Comparison of ENCODE assay signal across 9 mouse cellular contexts in the genomic region with DNA sequence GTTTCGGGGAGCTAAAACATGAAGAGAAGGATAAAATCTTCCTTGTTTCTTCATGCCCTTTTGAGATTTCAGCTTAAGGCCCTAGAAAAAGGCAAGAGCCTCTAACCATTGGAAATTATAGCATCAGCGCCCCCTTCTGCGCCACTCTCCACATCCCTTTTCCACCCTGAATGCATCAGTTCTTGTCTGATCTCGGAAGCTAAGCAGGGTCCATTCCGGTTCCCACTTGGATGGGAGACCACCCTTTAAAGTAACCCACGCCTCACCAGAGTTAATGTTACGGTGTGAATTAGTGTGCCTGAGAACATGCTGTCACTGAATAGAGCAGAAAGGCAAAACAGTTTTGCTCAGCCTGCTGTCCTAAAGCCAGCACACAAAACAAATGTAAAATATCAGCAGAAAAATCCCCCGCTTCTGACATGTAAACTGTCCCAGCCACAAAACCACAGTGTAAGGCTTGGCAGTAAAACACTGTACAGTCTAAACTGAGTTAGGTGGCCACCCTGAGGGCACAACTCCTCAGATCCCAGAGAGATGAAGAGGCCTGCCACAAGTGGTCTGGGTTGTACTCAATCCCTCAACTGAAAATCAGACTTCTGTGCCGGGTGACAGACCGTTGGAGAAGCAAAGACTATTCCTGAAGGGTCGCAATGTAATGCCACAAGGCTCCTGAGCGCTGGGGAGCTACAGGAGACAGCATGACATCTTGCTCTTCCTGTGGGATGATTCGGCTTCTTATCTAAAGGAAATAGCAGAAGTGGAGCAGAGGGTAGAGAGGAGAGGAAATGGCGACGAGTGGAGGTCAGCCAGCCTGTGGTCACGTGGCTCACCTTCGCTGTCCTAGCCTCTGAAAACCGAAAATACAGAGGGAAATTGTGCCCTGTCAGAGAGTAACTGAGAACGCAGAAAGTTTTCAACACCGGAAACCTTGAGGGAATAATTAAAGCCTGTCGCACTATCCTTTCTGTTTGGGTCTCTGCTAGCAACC.
DNase-seq lines count a peak whose midpoint lies in the region; ATAC-seq and TF ChIP-seq lines count a peak whose summit lies in the region.
"Had no signal": no experiment of that assay in that cellular context is flagged by ENCODE, and none has a peak within 500 bp of the region (broad histone marks: within the 10 kb centered on the region; RNA-seq: fewer than 3 reads in every experiment).

No protein-coding gene starts in this region.

- H3K4me1 ChIP-seq in erythroblast, embryonic 14.5 days (ENCODE audit: control insufficient read depth), result peaks cover 3% of the 10 kb centered on the region
- no peaks in the 10 kb centered on the region; the same call in 1 of the 2 replicates for H3K4me1 ChIP-seq in heart, embryonic 11.5 days (ENCODE audit: control insufficient read depth, insufficient read depth, low read length)
- H3K4me1 ChIP-seq in megakaryocyte, embryonic 14.5 days, result peaks cover 64% of the 10 kb centered on the region

- no peaks in the 10 kb centered on the region for H3K9me3 ChIP-seq in erythroblast, embryonic 14.5 days (ENCODE audit: control insufficient read depth, low read length)
- no peaks in the 10 kb centered on the region for H3K9me3 ChIP-seq in heart, embryonic 11.5 days (replicated peaks; ENCODE audit: control insufficient read depth, low read length)
- no peaks in the 10 kb centered on the region for H3K9me3 ChIP-seq in megakaryocyte, embryonic 14.5 days

- H3K4me3 ChIP-seq in erythroblast, embryonic 14.5 days (replicated peaks), result peak overlapping the region; percentile 15
- H3K4me3 ChIP-seq in heart, embryonic 11.5 days (ENCODE audit: low read depth, low read length), result no peak overlapping the region
- H3K4me3 ChIP-seq in megakaryocyte, embryonic 14.5 days (replicated peaks), result peak overlapping the region; percentile 90

- H3K9ac ChIP-seq in heart, embryonic 11.5 days (ENCODE audit: low read depth, low read length), result peak overlapping the region; percentile 49; the same call in 1 of the 2 replicates

- H3K4me2 ChIP-seq in heart, embryonic 11.5 days, result peak overlapping the region; percentile 40

- no peak for TF ChIP-seq CTCF in brain, embryonic 14.5 days (IDR thresholded peaks at IDR 0.05; ENCODE audit: borderline replicate concordance, extremely low read depth, insufficient read depth, insufficient read length)

- peak overlapping the region; percentile 50 for H3K27ac ChIP-seq in heart, embryonic 11.5 days (ENCODE audit: low read depth, low read length)

- no peaks in the 10 kb centered on the region for H3K36me3 ChIP-seq in erythroblast, embryonic 14.5 days (ENCODE audit: control insufficient read depth)
- H3K36me3 ChIP-seq in heart, embryonic 11.5 days (ENCODE audit: control insufficient read depth, insufficient read depth, low read length), result no peaks in the 10 kb centered on the region
- H3K36me3 ChIP-seq in megakaryocyte, embryonic 14.5 days (replicated peaks; ENCODE audit: low read length), result no peaks in the 10 kb centered on the region

- no peaks in the 10 kb centered on the region for H3K27me3 ChIP-seq in erythroblast, embryonic 14.5 days (ENCODE audit: control insufficient read depth)
- no peaks in the 10 kb centered on the region for H3K27me3 ChIP-seq in heart, embryonic 11.5 days (ENCODE audit: control insufficient read depth, insufficient read depth, low read length)
- no peaks in the 10 kb centered on the region for H3K27me3 ChIP-seq in megakaryocyte, embryonic 14.5 days (replicated peaks)

- no peak for ATAC-seq in erythroblast, adult 5-6 weeks (replicated peaks; ENCODE audit: low FRiP score, poor library complexity, severe bottlenecking)
- peak; percentile 57; the same call in 1 of the 2 replicates for ATAC-seq in heart, embryonic 11.5 days (replicated peaks; ENCODE audit: insufficient number of reproducible peaks, low FRiP score, low TSS enrichment)
- ATAC-seq: Patski had no signal

- TF ChIP-seq POLR2A in brain, embryonic 14.5 days (IDR thresholded peaks at IDR 0.05; ENCODE audit: borderline replicate concordance, extremely low read depth, insufficient read depth, insufficient read length, poor library complexity, severe bottlenecking), result no peak

- WGBS in heart, embryonic 11.5 days (ENCODE audit: insufficient replicate concordance), result 37% methylated on average over 21 of the region's 21 CpGs

- DNase-seq in 416B (ENCODE audit: low read depth), result peak; percentile 98
- peak; percentile 46 for DNase-seq in brain, embryonic 14.5 days (ENCODE audit: low read depth)
- DNase-seq in layer of hippocampus, adult 9-11 months, result peak; percentile 60
- peak; percentile 15 for DNase-seq in yolk sac, embryonic 10.5 days (ENCODE audit: low spot score)

Comparison
In these comparisons a context has a peak if more than half of its experiments do, and no peak if none do; other contexts are left out.
1. DNase-seq: peak in every context shown above with its lines; median percentile 98 in 416B; 60 in layer of hippocampus, adult 9-11 months; 46 in brain, embryonic 14.5 days; 15 in yolk sac, embryonic 10.5 days.